Mouse (Mus musculus): Measurements from ENCODE around the gene Tbc1d13.

DNA sequence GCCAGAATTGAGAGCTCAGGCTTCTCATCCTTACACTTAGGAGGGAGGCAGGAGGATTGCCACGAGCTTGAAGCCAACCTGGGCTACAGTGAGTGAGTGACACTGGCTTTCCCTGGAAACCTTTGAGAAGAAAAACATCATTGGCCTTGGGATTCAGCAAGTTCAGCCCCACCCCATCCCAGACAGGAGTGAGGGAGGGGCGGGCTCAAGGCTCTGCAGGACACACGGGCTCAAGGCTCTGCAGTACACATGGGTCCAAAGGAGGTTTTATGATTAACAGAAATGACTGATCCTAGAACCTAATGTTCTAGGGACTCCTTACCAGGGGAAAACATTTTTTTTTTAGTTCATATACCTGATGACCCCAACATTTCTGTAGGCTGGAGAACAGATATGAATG lies 50.2 kb downstream of the Tbc1d13 start:
- TF ChIP-seq POLR2A (IDR thresholded peaks at IDR 0.05; ENCODE audit: control insufficient read depth, low read depth, low read length) (no peak), CTCF (IDR thresholded peaks at IDR 0.05; ENCODE audit: control insufficient read depth, insufficient read depth, insufficient replicate concordance, low read depth, low read length) (no peak)
